Mouse (Mus musculus): Measurements from ENCODE around the gene Crmp1. TPM values are rescaled to one million over a fixed set of nuclear protein-coding genes. Genes with fewer than 3 reads are reported as not detected.
A peak's percentile ranks its signal among the peaks of the same experiment; 100 is the strongest.

Gene Crmp1
- total and polyA plus RNA-seq, 2 experiments from 2014 or later = 2.0 to 5.2 TPM

- no peak overlapping the region for H3K9ac ChIP-seq (replicated peaks; ENCODE audit: low read depth, low read length)
- H3K4me3 ChIP-seq (ENCODE audit: low read depth, low read length) = no peak overlapping the region
- no peaks in the 10 kb centered on the region for H3K4me1 ChIP-seq (ENCODE audit: control insufficient read depth, insufficient read depth)
- ATAC-seq (ENCODE audit: insufficient read depth, low read depth) = no peak
- no peak for TF ChIP-seq EP300 (IDR thresholded peaks at IDR 0.05; ENCODE audit: low read depth)
- TF ChIP-seq CTCF (IDR thresholded peaks at IDR 0.05; ENCODE audit: low read depth) = peak; percentile 84
- H3K4me2 ChIP-seq (ENCODE audit: low read depth, low read length) = no peak overlapping the region
- 13% methylated on average over 7 of the region's 7 CpGs for WGBS
- H3K27ac ChIP-seq (ENCODE audit: low read depth) = no peak overlapping the region
- H3K9me3 ChIP-seq (replicated peaks; ENCODE audit: control insufficient read depth, low read length) = no peaks in the 10 kb centered on the region
- peak; percentile 24 for DNase-seq (ENCODE audit: low spot score)
- no peaks in the 10 kb centered on the region for H3K27me3 ChIP-seq (ENCODE audit: control insufficient read depth, insufficient read depth, low read length)
- H3K36me3 ChIP-seq (replicated peaks; ENCODE audit: control insufficient read depth, insufficient read depth, low read length) = no peaks in the 10 kb centered on the region
Observed at GRCm38 (mm10) chr5:37298370-37298769, 56.6 kb downstream of the Crmp1 start.

GRCm38 (mm10) chr5:37310026-37310425 lies 68.3 kb downstream of the Crmp1 start:
- no peak overlapping the region for H3K4me3 ChIP-seq (ENCODE audit: low read depth, low read length)
- no peak overlapping the region for H3K27ac ChIP-seq (ENCODE audit: low read depth)
- no peak for ATAC-seq (ENCODE audit: insufficient read depth, low read depth)
- H3K36me3 ChIP-seq (replicated peaks; ENCODE audit: control insufficient read depth, insufficient read depth, low read length) = no peaks in the 10 kb centered on the region
- H3K4me2 ChIP-seq (ENCODE audit: low read depth, low read length) = no peak overlapping the region
- 66% methylated on average over 9 of the region's 9 CpGs for WGBS
- H3K4me1 ChIP-seq (ENCODE audit: control insufficient read depth, insufficient read depth) = no peaks in the 10 kb centered on the region
- no peaks in the 10 kb centered on the region for H3K27me3 ChIP-seq (ENCODE audit: control insufficient read depth, insufficient read depth, low read length)
- H3K9me3 ChIP-seq (replicated peaks; ENCODE audit: control insufficient read depth, low read length) = peaks cover 3% of the 10 kb centered on the region; the same call in 1 of the 2 replicates
- DNase-seq (ENCODE audit: low spot score) = no peak
- H3K9ac ChIP-seq (replicated peaks; ENCODE audit: low read depth, low read length) = no peak overlapping the region
- TF ChIP-seq EP300 (IDR thresholded peaks at IDR 0.05; ENCODE audit: low read depth) = no peak
- no peak for TF ChIP-seq CTCF (IDR thresholded peaks at IDR 0.05; ENCODE audit: low read depth)

GRCm38 (mm10) chr5:37312980-37313722 lies 71.4 kb downstream of the Crmp1 start:
- H3K27ac ChIP-seq (ENCODE audit: low read depth) = no peak overlapping the region
- no peaks in the 10 kb centered on the region for H3K27me3 ChIP-seq (ENCODE audit: control insufficient read depth, insufficient read depth, low read length)
- no peak overlapping the region for H3K9ac ChIP-seq (replicated peaks; ENCODE audit: low read depth, low read length)
- no peak for ATAC-seq (ENCODE audit: insufficient read depth, low read depth)
- no peaks in the 10 kb centered on the region for H3K36me3 ChIP-seq (replicated peaks; ENCODE audit: control insufficient read depth, insufficient read depth, low read length)
- no peak overlapping the region for H3K4me2 ChIP-seq (ENCODE audit: low read depth, low read length)
- peaks cover 15% of the 10 kb centered on the region for H3K9me3 ChIP-seq (replicated peaks; ENCODE audit: control insufficient read depth, low read length)
- 70% methylated on average over 12 of the region's 12 CpGs for WGBS
- no peak overlapping the region for H3K4me3 ChIP-seq (ENCODE audit: low read depth, low read length)
- TF ChIP-seq CTCF (IDR thresholded peaks at IDR 0.05; ENCODE audit: low read depth) (no peak), EP300 (IDR thresholded peaks at IDR 0.05; ENCODE audit: low read depth) (no peak)
- no peaks in the 10 kb centered on the region for H3K4me1 ChIP-seq (ENCODE audit: control insufficient read depth, insufficient read depth)
- no peak for DNase-seq (ENCODE audit: low spot score)

- Histone ChIP-seq H3K9me3 (replicated peaks; ENCODE audit: control insufficient read depth, low read length) (peaks cover 15% of the 10 kb centered on the region), H3K4me1 (ENCODE audit: control insufficient read depth, insufficient read depth) (no peaks in the 10 kb centered on the region), H3K4me3 (ENCODE audit: low read depth, low read length) (no peak overlapping the region), H3K4me2 (ENCODE audit: low read depth, low read length) (no peak overlapping the region), H3K9ac (replicated peaks; ENCODE audit: low read depth, low read length) (no peak overlapping the region), H3K27me3 (ENCODE audit: control insufficient read depth, insufficient read depth, low read length) (no peaks in the 10 kb centered on the region), H3K36me3 (replicated peaks; ENCODE audit: control insufficient read depth, insufficient read depth, low read length) (no peaks in the 10 kb centered on the region), H3K27ac (ENCODE audit: low read depth) (no peak overlapping the region)
- ATAC-seq (ENCODE audit: insufficient read depth, low read depth) (no peak), DNase-seq (ENCODE audit: low spot score) (no peak)
- no peak for TF ChIP-seq EP300 (IDR thresholded peaks at IDR 0.05; ENCODE audit: low read depth)
- no peak for TF ChIP-seq CTCF (IDR thresholded peaks at IDR 0.05; ENCODE audit: low read depth)
- 80% methylated on average over 6 of the region's 6 CpGs for WGBS
Observed at GRCm38 (mm10) chr5:37318715-37319114, 77.0 kb downstream of the Crmp1 start.

GRCm38 (mm10) chr5:37320174-37320573 lies 78.4 kb downstream of the Crmp1 start:
- H3K9ac ChIP-seq (replicated peaks; ENCODE audit: low read depth, low read length) = no peak overlapping the region
- no peak for TF ChIP-seq EP300 (IDR thresholded peaks at IDR 0.05; ENCODE audit: low read depth)
- TF ChIP-seq CTCF (IDR thresholded peaks at IDR 0.05; ENCODE audit: low read depth) = no peak
- H3K9me3 ChIP-seq (replicated peaks; ENCODE audit: control insufficient read depth, low read length) = peaks cover 10% of the 10 kb centered on the region
- H3K27me3 ChIP-seq (ENCODE audit: control insufficient read depth, insufficient read depth, low read length) = no peaks in the 10 kb centered on the region
- DNase-seq (ENCODE audit: low spot score) (no peak), ATAC-seq (ENCODE audit: insufficient read depth, low read depth) (no peak)
- H3K36me3 ChIP-seq (replicated peaks; ENCODE audit: control insufficient read depth, insufficient read depth, low read length) = 0 out of 2 replicates have a peak, but pooled peaks cover 3% of the 10 kb centered on the region
- H3K4me1 ChIP-seq (ENCODE audit: control insufficient read depth, insufficient read depth) = no peaks in the 10 kb centered on the region
- H3K4me2 ChIP-seq (ENCODE audit: low read depth, low read length) = no peak overlapping the region
- no peak overlapping the region for H3K27ac ChIP-seq (ENCODE audit: low read depth)
- 58% methylated on average over 3 of the region's 3 CpGs for WGBS
- H3K4me3 ChIP-seq (ENCODE audit: low read depth, low read length) = no peak overlapping the region

- Histone ChIP-seq H3K4me2 (ENCODE audit: low read depth, low read length) (no peak overlapping the region), H3K9ac (replicated peaks; ENCODE audit: low read depth, low read length) (no peak overlapping the region), H3K27me3 (ENCODE audit: control insufficient read depth, insufficient read depth, low read length) (no peaks in the 10 kb centered on the region), H3K4me3 (ENCODE audit: low read depth, low read length) (no peak overlapping the region), H3K27ac (ENCODE audit: low read depth) (no peak overlapping the region), H3K4me1 (ENCODE audit: control insufficient read depth, insufficient read depth) (no peaks in the 10 kb centered on the region), H3K9me3 (replicated peaks; ENCODE audit: control insufficient read depth, low read length) (peaks cover 5% of the 10 kb centered on the region), H3K36me3 (replicated peaks; ENCODE audit: control insufficient read depth, insufficient read depth, low read length) (0 out of 2 replicates have a peak, but pooled peaks cover 3% of the 10 kb centered on the region)
- ATAC-seq (ENCODE audit: insufficient read depth, low read depth) (no peak), DNase-seq (ENCODE audit: low spot score) (no peak)
- TF ChIP-seq EP300 (IDR thresholded peaks at IDR 0.05; ENCODE audit: low read depth) (no peak), CTCF (IDR thresholded peaks at IDR 0.05; ENCODE audit: low read depth) (no peak)
- WGBS = 61% methylated on average over 4 of the region's 4 CpGs
Observed at GRCm38 (mm10) chr5:37320761-37321160, 79.0 kb downstream of the Crmp1 start.
